Mouse (Mus musculus): ENCODE measurements around the gene Tenm3. TPM values are rescaled to one million over a fixed set of nuclear protein-coding genes. Genes with fewer than 3 reads are reported as not detected.

Tenm3 gene
- polyA plus RNA-seq, 1 experiment from 2014 or later: 26.2 TPM

- Histone ChIP-seq H3K4me2 (no peak overlapping the region), H3K36me3 (no peaks in the 10 kb centered on the region), H3K4me1 (peaks cover 7% of the 10 kb centered on the region), H3K4me3 (replicated peaks) (no peak overlapping the region), H3K9me3 (replicated peaks) (no peaks in the 10 kb centered on the region), H3K9ac (no peak overlapping the region), H3K27me3 (no peaks in the 10 kb centered on the region), H3K27ac (no peak overlapping the region)
- WGBS: 91% methylated on average over 4 of the region's 4 CpGs
- no peak for ATAC-seq (replicated peaks; ENCODE audit: low FRiP score)
These were observed 242.1 kb downstream of the Tenm3 start for GRCm38 (mm10) chr8:48601621-48602020.

- peaks cover 12% of the 10 kb centered on the region for H3K4me1 ChIP-seq
- H3K4me2 ChIP-seq: no peak overlapping the region
- 55% methylated on average over 4 of the region's 4 CpGs for WGBS
- no peaks in the 10 kb centered on the region for H3K9me3 ChIP-seq (replicated peaks)
- H3K27me3 ChIP-seq: no peaks in the 10 kb centered on the region
- no peak overlapping the region for H3K9ac ChIP-seq
- H3K36me3 ChIP-seq: no peaks in the 10 kb centered on the region
- ATAC-seq (replicated peaks; ENCODE audit: low FRiP score): no peak
- H3K27ac ChIP-seq: no peak overlapping the region
- H3K4me3 ChIP-seq (replicated peaks): no peak overlapping the region
These were observed 244.7 kb downstream of the Tenm3 start for GRCm38 (mm10) chr8:48599028-48599427.

DNA sequence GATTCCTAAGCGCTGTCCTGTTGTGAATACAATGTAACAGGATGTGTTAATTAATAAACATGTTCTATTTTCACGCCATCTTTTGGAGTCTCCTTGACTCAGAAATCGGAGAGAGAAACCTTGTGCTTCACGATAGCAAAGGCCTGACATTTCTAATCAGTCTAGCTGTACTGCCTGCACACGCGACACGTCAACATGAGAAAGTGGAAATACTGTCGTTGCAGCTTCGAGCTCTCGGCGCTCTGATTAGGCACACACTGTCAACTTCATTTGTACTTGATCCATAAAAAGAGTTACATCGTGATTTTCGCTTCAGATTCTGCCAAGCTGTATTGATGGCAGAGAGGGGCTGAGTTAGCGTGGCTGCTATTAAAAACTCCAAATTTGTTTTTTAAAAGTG lies 247.4 kb downstream of the Tenm3 start:
- H3K4me3 ChIP-seq (replicated peaks): no peak overlapping the region
- ATAC-seq (replicated peaks; ENCODE audit: low FRiP score): no peak
- H3K27ac ChIP-seq: no peak overlapping the region
- WGBS: 81% methylated on average over 14 of the region's 14 CpGs
- peaks cover 10% of the 10 kb centered on the region; the same call in 1 of the 2 replicates for H3K4me1 ChIP-seq
- H3K9me3 ChIP-seq (replicated peaks): no peaks in the 10 kb centered on the region
- H3K27me3 ChIP-seq: no peaks in the 10 kb centered on the region
- H3K36me3 ChIP-seq: no peaks in the 10 kb centered on the region
- no peak overlapping the region for H3K4me2 ChIP-seq
- H3K9ac ChIP-seq: no peak overlapping the region

- no peak for ATAC-seq (replicated peaks; ENCODE audit: low FRiP score)
- H3K27me3 ChIP-seq: no peaks in the 10 kb centered on the region
- H3K36me3 ChIP-seq: no peaks in the 10 kb centered on the region
- WGBS: 29% methylated on average over 5 of the region's 5 CpGs
- H3K9ac ChIP-seq: no peak overlapping the region
- no peak overlapping the region for H3K27ac ChIP-seq
- no peaks in the 10 kb centered on the region for H3K9me3 ChIP-seq (replicated peaks)
- no peak overlapping the region for H3K4me2 ChIP-seq
- no peak overlapping the region for H3K4me3 ChIP-seq (replicated peaks)
- peaks cover 20% of the 10 kb centered on the region for H3K4me1 ChIP-seq
These were observed 251.9 kb downstream of the Tenm3 start for GRCm38 (mm10) chr8:48591818-48592217.

- peak; percentile 25; the same call in 1 of the 2 replicates for ATAC-seq (replicated peaks; ENCODE audit: low FRiP score)
- Histone ChIP-seq H3K27ac (no peak overlapping the region), H3K9ac (no peak overlapping the region), H3K4me2 (peak overlapping the region; percentile 33), H3K27me3 (no peaks in the 10 kb centered on the region), H3K4me1 (peaks cover 12% of the 10 kb centered on the region; the same call in 1 of the 2 replicates), H3K9me3 (replicated peaks) (no peaks in the 10 kb centered on the region), H3K36me3 (no peaks in the 10 kb centered on the region), H3K4me3 (replicated peaks) (no peak overlapping the region; the same call in 1 of the 2 replicates)
- WGBS: 24% methylated on average over 6 of the region's 6 CpGs
These were observed 264.0 kb downstream of the Tenm3 start for GRCm38 (mm10) chr8:48579732-48580131.

DNA sequence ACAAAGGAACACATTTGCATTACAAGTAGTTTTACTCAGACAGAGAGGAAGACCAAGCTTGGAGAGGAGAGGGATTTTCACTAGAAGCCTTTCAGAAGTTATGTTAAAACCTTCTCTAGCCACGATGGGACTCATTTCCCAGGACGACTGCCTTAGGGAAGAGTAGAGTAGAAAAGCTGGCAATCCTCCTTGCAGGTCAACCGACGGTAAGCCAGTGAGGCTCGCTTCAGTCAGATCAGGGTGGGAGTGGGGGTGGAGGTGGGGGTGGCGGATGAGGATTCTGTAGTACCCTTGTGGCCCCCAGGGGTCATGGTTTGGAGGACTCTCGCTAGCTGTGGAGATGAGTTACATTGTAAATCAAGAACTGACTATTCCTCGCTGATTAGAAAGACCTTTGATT lies 264.6 kb downstream of the Tenm3 start:
- H3K27ac ChIP-seq: no peak overlapping the region

DNA sequence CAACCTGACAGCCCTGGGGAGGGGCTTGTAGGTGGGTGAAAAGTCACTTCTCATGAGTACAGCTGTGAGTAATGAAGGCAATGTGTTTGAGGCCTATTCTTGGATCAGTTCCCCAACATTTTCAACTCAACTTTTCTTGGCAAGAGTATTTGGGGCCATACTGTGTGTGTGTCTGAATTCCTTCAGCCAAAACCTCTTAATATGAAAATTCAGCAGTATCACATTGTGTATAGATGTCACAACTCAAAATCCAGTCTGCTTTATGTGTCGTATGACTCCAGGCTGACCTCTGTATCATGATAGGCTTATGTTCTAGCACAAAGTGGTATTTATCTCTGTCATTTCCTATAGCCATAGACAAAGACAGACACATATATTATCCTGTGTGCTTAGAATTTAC lies 270.8 kb downstream of the Tenm3 start:
- no peaks in the 10 kb centered on the region for H3K27me3 ChIP-seq
- H3K4me1 ChIP-seq: no peaks in the 10 kb centered on the region
- no peak overlapping the region for H3K27ac ChIP-seq
- no peak overlapping the region for H3K4me3 ChIP-seq (replicated peaks)
- ATAC-seq (replicated peaks; ENCODE audit: low FRiP score): no peak
- WGBS: 57% methylated on average over 1 of the region's 1 CpGs
- no peaks in the 10 kb centered on the region for H3K9me3 ChIP-seq (replicated peaks)
- no peaks in the 10 kb centered on the region for H3K36me3 ChIP-seq
- H3K9ac ChIP-seq: no peak overlapping the region
- H3K4me2 ChIP-seq: no peak overlapping the region

More for the DNA sequence above, 264.6 kb downstream of the Tenm3 start:
- Histone ChIP-seq H3K4me1 (peaks cover 12% of the 10 kb centered on the region; the same call in 1 of the 2 replicates), H3K4me2 (peak overlapping the region; percentile 33), H3K9me3 (replicated peaks) (no peaks in the 10 kb centered on the region), H3K9ac (no peak overlapping the region), H3K36me3 (no peaks in the 10 kb centered on the region), H3K27me3 (no peaks in the 10 kb centered on the region), H3K4me3 (replicated peaks) (no peak overlapping the region; the same call in 1 of the 2 replicates)
- no peak; the same call in 1 of the 2 replicates for ATAC-seq (replicated peaks; ENCODE audit: low FRiP score)
- 8% methylated on average over 8 of the region's 8 CpGs for WGBS

- 94% methylated on average over 2 of the region's 2 CpGs for WGBS
- H3K4me1 ChIP-seq: no peaks in the 10 kb centered on the region
These were observed 271.4 kb downstream of the Tenm3 start for GRCm38 (mm10) chr8:48572345-48572744.

GRCm38 (mm10) chr8:48568608-48569007 lies 275.1 kb downstream of the Tenm3 start:
- Histone ChIP-seq H3K27me3 (no peaks in the 10 kb centered on the region), H3K9me3 (replicated peaks) (no peaks in the 10 kb centered on the region), H3K36me3 (no peaks in the 10 kb centered on the region), H3K4me2 (no peak overlapping the region), H3K4me3 (replicated peaks) (no peak overlapping the region), H3K4me1 (no peaks in the 10 kb centered on the region), H3K9ac (no peak overlapping the region), H3K27ac (no peak overlapping the region)
- ATAC-seq (replicated peaks; ENCODE audit: low FRiP score): no peak
- 61% methylated on average over 4 of the region's 4 CpGs for WGBS

More at GRCm38 (mm10) chr8:48572345-48572744, 271.4 kb downstream of the Tenm3 start:
- no peak overlapping the region for H3K4me2 ChIP-seq
- no peak overlapping the region for H3K4me3 ChIP-seq (replicated peaks)
- H3K9ac ChIP-seq: no peak overlapping the region
- no peaks in the 10 kb centered on the region for H3K9me3 ChIP-seq (replicated peaks)
- H3K27ac ChIP-seq: no peak overlapping the region
- no peaks in the 10 kb centered on the region for H3K36me3 ChIP-seq
- ATAC-seq (replicated peaks; ENCODE audit: low FRiP score): no peak
- no peaks in the 10 kb centered on the region for H3K27me3 ChIP-seq

GRCm38 (mm10) chr8:48567929-48568607 lies 275.7 kb downstream of the Tenm3 start:
- Histone ChIP-seq H3K9ac (no peak overlapping the region), H3K4me3 (replicated peaks) (no peak overlapping the region), H3K27ac (no peak overlapping the region), H3K9me3 (replicated peaks) (no peaks in the 10 kb centered on the region), H3K4me2 (no peak overlapping the region), H3K4me1 (no peaks in the 10 kb centered on the region), H3K27me3 (no peaks in the 10 kb centered on the region), H3K36me3 (no peaks in the 10 kb centered on the region)
- ATAC-seq (replicated peaks; ENCODE audit: low FRiP score): no peak
- WGBS: 81% methylated on average over 10 of the region's 10 CpGs

GRCm38 (mm10) chr8:48560227-48560626 lies 283.5 kb downstream of the Tenm3 start:
- no peaks in the 10 kb centered on the region for H3K27me3 ChIP-seq
- no peaks in the 10 kb centered on the region for H3K9me3 ChIP-seq (replicated peaks)
- no peak for ATAC-seq (replicated peaks; ENCODE audit: low FRiP score)
- H3K4me1 ChIP-seq: 0 out of 2 replicates have a peak, but pooled peaks cover 3% of the 10 kb centered on the region
- no peak overlapping the region for H3K4me3 ChIP-seq (replicated peaks)
- 61% methylated on average over 9 of the region's 9 CpGs for WGBS
- H3K27ac ChIP-seq: no peak overlapping the region
- H3K9ac ChIP-seq: no peak overlapping the region
- H3K36me3 ChIP-seq: no peaks in the 10 kb centered on the region
- H3K4me2 ChIP-seq: no peak overlapping the region

DNA sequence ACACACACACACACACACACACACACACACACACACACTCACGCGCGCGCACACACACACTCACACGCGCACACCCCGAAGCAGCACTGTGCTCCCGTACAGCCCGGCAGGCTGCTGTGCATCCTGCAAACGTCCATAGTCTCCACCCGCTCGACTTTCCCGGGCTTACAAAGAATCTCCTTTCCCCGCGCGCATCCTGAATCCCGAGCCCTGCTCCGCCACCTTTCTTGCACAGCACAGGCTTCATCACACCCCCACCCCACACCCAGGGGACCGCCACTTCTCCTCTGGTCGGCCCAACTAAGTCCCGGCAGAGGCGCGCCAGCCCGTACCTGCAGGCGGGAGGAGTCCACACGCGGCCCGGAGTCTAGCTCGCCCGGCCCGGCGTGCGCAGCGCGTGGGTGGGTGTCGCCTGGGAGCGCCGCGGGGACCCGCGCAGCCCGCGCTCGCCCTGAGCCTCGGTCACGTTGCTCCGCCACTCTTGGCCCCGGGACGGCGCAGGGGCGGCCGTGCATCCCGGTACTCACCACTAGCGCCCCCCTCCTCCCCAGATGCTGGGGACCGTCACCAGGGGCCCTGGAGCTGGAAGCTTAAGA lies 288.1 kb downstream of the Tenm3 start:
- Histone ChIP-seq H3K9ac (peak overlapping the region; percentile 78), H3K27me3 (no peaks in the 10 kb centered on the region), H3K9me3 (replicated peaks) (no peaks in the 10 kb centered on the region), H3K36me3 (no peaks in the 10 kb centered on the region), H3K4me3 (replicated peaks) (peak overlapping the region; percentile 85), H3K4me2 (peak overlapping the region; percentile 93), H3K4me1 (peaks cover 10% of the 10 kb centered on the region; the same call in 1 of the 2 replicates), H3K27ac (peak overlapping the region; percentile 96)
- under 1% methylated on average over 55 of the region's 55 CpGs for WGBS
- ATAC-seq (replicated peaks; ENCODE audit: low FRiP score): peak; percentile 89

Data from kidney, embryonic 15.5 days (tissue).